Comparison of ENCODE assay signal across 8 mouse cellular contexts in genomic region chr6:114920523-114921445, GRCm38 (mm10). TPM values are rescaled to one million over a fixed set of nuclear protein-coding genes. Genes with fewer than 3 reads are reported as not detected.
DNase-seq lines count a peak whose midpoint lies in the region; ATAC-seq and TF ChIP-seq lines count a peak whose summit lies in the region.

No protein-coding gene starts in this region.

- WGBS in forebrain, embryonic 16.5 days, result 2% methylated on average over 17 of the region's 17 CpGs
- 7% methylated on average over 17 of the region's 17 CpGs for WGBS in hindbrain, postnatal 0 days
- WGBS in liver, embryonic 15.5 days (ENCODE audit: insufficient replicate concordance), result under 1% methylated on average over 17 of the region's 17 CpGs

- H3K36me3 ChIP-seq in forebrain, embryonic 16.5 days (ENCODE audit: control insufficient read depth, insufficient read depth), result no peaks in the 10 kb centered on the region
- no peaks in the 10 kb centered on the region for H3K36me3 ChIP-seq in hindbrain, postnatal 0 days (ENCODE audit: insufficient read depth, low read length)
- no peaks in the 10 kb centered on the region for H3K36me3 ChIP-seq in liver, embryonic 15.5 days (replicated peaks)

- no peaks in the 10 kb centered on the region for H3K27me3 ChIP-seq in forebrain, embryonic 16.5 days (replicated peaks; ENCODE audit: control insufficient read depth, insufficient read depth, low read length)
- H3K27me3 ChIP-seq in hindbrain, postnatal 0 days (ENCODE audit: insufficient read depth, low read length), result no peaks in the 10 kb centered on the region
- no peaks in the 10 kb centered on the region for H3K27me3 ChIP-seq in liver, embryonic 15.5 days

- 0 out of 2 replicates have a peak, but pooled peaks have one; percentile 11 for TF ChIP-seq CTCF in hindbrain, postnatal 0 days (IDR thresholded peaks at IDR 0.05; ENCODE audit: low read depth)

- ATAC-seq in forebrain, embryonic 16.5 days, result peak; percentile 37; the same call in 1 of the 2 replicates
- ATAC-seq in hindbrain, postnatal 0 days, result no peak
- peak; percentile 62 for ATAC-seq in liver, embryonic 15.5 days (ENCODE audit: insufficient read depth)

- peak overlapping the region; percentile 47 for H3K4me3 ChIP-seq in forebrain, embryonic 16.5 days (replicated peaks; ENCODE audit: low read length)
- H3K4me3 ChIP-seq in hindbrain, postnatal 0 days (ENCODE audit: low read length), result peak overlapping the region; percentile 57
- peak overlapping the region; percentile 64 for H3K4me3 ChIP-seq in liver, embryonic 15.5 days (replicated peaks)

- peak overlapping the region; percentile 60 for H3K4me2 ChIP-seq in forebrain, embryonic 16.5 days (ENCODE audit: low read length)
- peak overlapping the region; percentile 72 for H3K4me2 ChIP-seq in hindbrain, postnatal 0 days (ENCODE audit: low read depth, low read length)
- peak overlapping the region; percentile 82 for H3K4me2 ChIP-seq in liver, embryonic 15.5 days

- H3K4me1 ChIP-seq in forebrain, embryonic 16.5 days (replicated peaks; ENCODE audit: control insufficient read depth, insufficient read depth, low read length), result peaks cover 40% of the 10 kb centered on the region
- peaks cover 23% of the 10 kb centered on the region for H3K4me1 ChIP-seq in hindbrain, postnatal 0 days (ENCODE audit: insufficient read depth, low read length)
- peaks cover 52% of the 10 kb centered on the region for H3K4me1 ChIP-seq in liver, embryonic 15.5 days (replicated peaks)

- H3K9me3 ChIP-seq in forebrain, embryonic 16.5 days (ENCODE audit: control insufficient read depth, low read length), result no peaks in the 10 kb centered on the region
- H3K9me3 ChIP-seq in hindbrain, postnatal 0 days (ENCODE audit: low read length), result no peaks in the 10 kb centered on the region
- no peaks in the 10 kb centered on the region for H3K9me3 ChIP-seq in liver, embryonic 15.5 days (replicated peaks)

- DNase-seq in 416B (ENCODE audit: low read depth), result peak; percentile 76
- peak; percentile 68 for DNase-seq in adrenal gland, postnatal 10 days
- peak; percentile 63 for DNase-seq in hindbrain, postnatal 0 days (ENCODE audit: low spot score)
- peak; percentile 73 for DNase-seq in neural tube, embryonic 10.5 days (ENCODE audit: extremely low spot score, low spot score)
- DNase-seq in cerebellum, adult 11-12 months, result no peak
- DNase-seq in c-Kit-positive CD71-positive TER-119-positive erythroid progenitor cells, embryonic 14.5 days (ENCODE audit: low spot score), result no peak

- H3K9ac ChIP-seq in forebrain, embryonic 16.5 days (replicated peaks; ENCODE audit: low read depth, low read length), result peak overlapping the region; percentile 56
- peak overlapping the region; percentile 67 for H3K9ac ChIP-seq in hindbrain, postnatal 0 days (replicated peaks; ENCODE audit: low read length)
- peak overlapping the region; percentile 60 for H3K9ac ChIP-seq in liver, embryonic 15.5 days

- peak overlapping the region; percentile 43 for H3K27ac ChIP-seq in forebrain, embryonic 16.5 days (ENCODE audit: low read length)
- H3K27ac ChIP-seq in hindbrain, postnatal 0 days, result peak overlapping the region; percentile 77
- H3K27ac ChIP-seq in liver, embryonic 15.5 days (replicated peaks), result peak overlapping the region; percentile 80

RNA-seq across cellular contexts. Expression of gene Vgll4, which starts 49.0 kb away (rescaled TPM):
- total RNA-seq in adrenal gland, postnatal 10 days (2021), result 10 to 100 TPM; 82.4 to 93.1 TPM
- polyA plus RNA-seq in forebrain, embryonic 16.5 days (2015; fragmentation: Nextera tagmentation; extraction: Ambion mirVana), result 74.3 and 79.0 TPM in 2 replicates
- 85.4 and 88.5 TPM in 2 replicates for total RNA-seq in hindbrain, postnatal 0 days (2014; rRNA removed)
- 49.4 and 53.2 TPM in 2 replicates for polyA plus RNA-seq in hindbrain, postnatal 0 days (2015; fragmentation: Nextera tagmentation; extraction: Ambion mirVana)
- 11.2 and 11.5 TPM in 2 replicates for polyA plus RNA-seq in liver, embryonic 15.5 days (2015; fragmentation: Nextera tagmentation; extraction: Ambion mirVana)

Comparison
In these comparisons a context has a peak if more than half of its experiments do, and no peak if none do; other contexts are left out.
1. DNase-seq: peak in 416B (single experiment), adrenal gland, postnatal 10 days (single experiment), hindbrain, postnatal 0 days (single experiment) and neural tube, embryonic 10.5 days (single experiment); none in cerebellum, adult 11-12 months (single experiment) and c-Kit-positive CD71-positive TER-119-positive erythroid progenitor cells, embryonic 14.5 days (single experiment).
2. Peak in every context shown above with its lines, with median percentiles within 50 percentile points of each other: H3K27ac ChIP-seq, H3K4me2 ChIP-seq, H3K4me3 ChIP-seq and H3K9ac ChIP-seq.